Mouse (Mus musculus) embryonic fibroblast, embryonic 13.5 days (primary cell): Measurements from ENCODE around the gene Snx22.

Source experiments
- CTCF ChIP-seq: IDR thresholded peaks from 2 replicates; pipeline ENCODE4 v1.5.1; 2011; ENCODE audit warnings: mild to moderate bottlenecking, control low read depth, low read length, moderate library complexity, borderline replicate concordance; ENCODE audit not compliant: insufficient read depth
- POLR2A ChIP-seq: IDR thresholded peaks from 2 replicates; pipeline ENCODE4 v1.6.1; 2011; ENCODE audit warnings: low read depth, mild to moderate bottlenecking, control low read depth, low read length, moderate library complexity

DNA sequence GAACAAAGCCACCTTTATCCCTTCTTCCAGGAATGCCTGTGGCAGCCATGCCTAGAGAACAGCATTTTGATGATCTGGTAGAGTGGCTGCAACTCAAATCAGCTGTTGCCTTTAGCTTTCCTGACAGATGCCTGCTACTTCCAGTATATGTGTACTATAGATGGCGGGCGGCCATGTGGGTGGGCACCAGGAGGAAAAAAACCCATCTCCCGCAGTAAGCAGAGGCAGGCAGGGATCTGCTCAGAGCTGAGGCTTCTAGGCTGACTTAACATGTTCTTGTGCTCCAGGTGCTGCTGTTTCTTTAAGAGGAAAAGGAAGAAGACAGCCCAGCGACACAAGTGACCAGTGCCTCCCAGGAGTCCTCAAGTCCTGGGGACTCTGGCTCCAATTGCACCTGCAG, 30.2 kb downstream of the Snx22 start:
- TF ChIP-seq CTCF (no peak), POLR2A (no peak)
